Mouse (Mus musculus) kidney, embryonic 16.5 days (tissue): Measurements from ENCODE around the gene Atp1a4. TPM values are rescaled to one million over a fixed set of nuclear protein-coding genes. Genes with fewer than 3 reads are reported as not detected.

Experiments
- ATAC-seq: fragments of 200-750 bp; cut with Nextera tagmentation; 2 replicates; pipeline ENCODE4 v1.8.0; 2017; ENCODE audit warnings: moderate TSS enrichment; ENCODE audit not compliant: low FRiP score, low TSS enrichment
- H3K27ac ChIP-seq: fragments of 300-500 bp; sonication (generic); 2 replicates; pipeline ENCODE4 v1.5.1; 2014; ENCODE audit warnings: low read length
- H3K27me3 ChIP-seq: fragments of 300-500 bp; sonication (generic); 2 replicates; pipeline ENCODE4 v1.6.1; 2014; ENCODE audit warnings: low read length, control low read depth, mixed read lengths; ENCODE audit not compliant: insufficient read depth
- H3K36me3 ChIP-seq: fragments of 300-500 bp; sonication (generic); 2 replicates; pipeline ENCODE4 v1.6.1; 2014; ENCODE audit warnings: low read length, control low read depth, mixed read lengths; ENCODE audit not compliant: insufficient read depth
- H3K4me1 ChIP-seq: fragments of 300-500 bp; sonication (generic); 2 replicates; pipeline ENCODE4 v1.6.1; 2014; ENCODE audit warnings: low read length, control low read depth, mixed read lengths; ENCODE audit not compliant: insufficient read depth
- H3K4me2 ChIP-seq: fragments of 300-500 bp; sonication (generic); replicated peaks from 2 replicates; pipeline ENCODE4 v1.6.1; 2014; ENCODE audit warnings: low read depth, low read length
- H3K4me3 ChIP-seq: fragments of 300-500 bp; sonication (generic); 2 replicates; pipeline ENCODE4 v1.5.1; 2014; ENCODE audit warnings: mild to moderate bottlenecking, low read length
- H3K9ac ChIP-seq: fragments of 300-500 bp; sonication (generic); replicated peaks from 2 replicates; pipeline ENCODE4 v1.6.1; 2014; ENCODE audit warnings: low read length
- H3K9me3 ChIP-seq: fragments of 300-500 bp; sonication (generic); 2 replicates; pipeline ENCODE4 v1.6.1; 2016; ENCODE audit warnings: low read length, control low read depth
- WGBS: fragments of 180-500 bp; shearing (Covaris S2); extraction: QIAGEN DNeasy Blood & Tissue Kit; methylation state at CpG from one replicate; pipeline ENCODE4 v1.1.7; 2014; 5-methylcytosine and 5-hydroxymethylcytosine counted together
- polyA plus RNA-seq: library from polyadenylated mRNA; unstranded; fragments of >200 nt; fragmentation: Nextera tagmentation; extraction: Ambion mirVana; gene quantifications from 2 replicates; pipeline ENCODE4 v1.2.1, GENCODE M21; 2015

Atp1a4 gene
- polyA plus RNA-seq = 0.05 TPM in 1 of 2 replicates, not detected in the other

GRCm38 (mm10) chr1:172258314-172258713, at the start of gene Atp1a4:
Atp1a4 (minus strand) TSS chr1:172258414.
- Histone ChIP-seq H3K36me3 (no peaks in the 10 kb centered on the region), H3K4me2 (no peak within 1 kb of the TSS), H3K9ac (no peak within 1 kb of the TSS), H3K27me3 (no peaks in the 10 kb centered on the region), H3K4me3 (no peak within 1 kb of the TSS), H3K27ac (no peak within 1 kb of the TSS), H3K4me1 (no peaks in the 10 kb centered on the region), H3K9me3 (no peaks in the 10 kb centered on the region)
- 86% methylated on average over 6 of the region's 6 CpGs for WGBS
- no peak for ATAC-seq

DNA sequence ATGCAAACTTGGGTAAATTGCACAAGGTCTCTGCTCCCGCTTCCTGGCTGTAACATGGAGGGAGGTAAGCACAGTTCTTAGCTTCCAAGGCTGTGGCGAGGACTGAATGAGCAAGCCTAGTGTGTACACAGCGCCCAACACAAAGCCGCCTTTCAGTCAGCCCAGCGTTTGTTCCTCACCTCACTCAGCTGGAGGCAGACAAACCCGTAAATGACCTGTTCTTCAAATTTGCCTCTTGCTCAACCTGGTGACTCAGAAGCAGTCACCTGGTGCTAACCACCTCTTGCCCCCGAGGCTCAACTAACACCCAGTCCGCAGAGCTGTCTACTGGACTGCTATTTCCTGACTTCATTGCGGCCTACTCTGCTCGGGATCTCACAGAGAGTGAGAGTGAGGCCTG, 49.7 kb upstream of the Atp1a4 start:
- H3K9ac ChIP-seq = 0 out of 2 replicates have a peak overlapping the region, but pooled peaks have one; percentile 7
- no peak overlapping the region for H3K27ac ChIP-seq
- WGBS = 66% methylated on average over 10 of the region's 10 CpGs
- no peaks in the 10 kb centered on the region for H3K27me3 ChIP-seq
- peaks cover 27% of the 10 kb centered on the region for H3K4me1 ChIP-seq
- H3K36me3 ChIP-seq = no peaks in the 10 kb centered on the region
- H3K9me3 ChIP-seq = no peaks in the 10 kb centered on the region
- no peak for ATAC-seq
- no peak overlapping the region for H3K4me3 ChIP-seq
- no peak overlapping the region for H3K4me2 ChIP-seq

DNA sequence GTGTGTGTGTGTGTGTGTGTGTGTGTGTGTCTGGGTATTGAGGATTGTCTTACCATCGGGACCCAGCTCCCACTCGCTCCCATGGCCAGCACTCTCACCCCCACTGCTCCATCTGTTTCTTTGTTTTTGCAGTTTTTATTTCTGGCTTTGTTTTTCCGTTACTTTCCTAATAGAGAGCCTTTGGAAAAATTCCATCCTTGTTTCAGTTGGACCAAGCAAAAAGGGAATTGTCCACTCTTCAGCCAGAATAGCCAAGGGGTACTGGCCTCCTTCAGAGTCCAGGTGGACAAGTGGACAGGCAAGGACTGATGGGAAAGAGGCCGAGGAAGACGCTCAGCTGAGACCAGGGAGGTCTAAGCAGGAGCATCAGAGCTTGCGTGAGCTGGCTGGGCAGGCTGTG, 48.7 kb upstream of the Atp1a4 start:
- H3K4me1 ChIP-seq = peaks cover 26% of the 10 kb centered on the region
- H3K27me3 ChIP-seq = no peaks in the 10 kb centered on the region
- 61% methylated on average over 6 of the region's 6 CpGs for WGBS
- H3K27ac ChIP-seq = no peak overlapping the region
- ATAC-seq = no peak
- no peak overlapping the region for H3K9ac ChIP-seq
- H3K4me3 ChIP-seq = no peak overlapping the region
- no peaks in the 10 kb centered on the region for H3K9me3 ChIP-seq
- no peak overlapping the region for H3K4me2 ChIP-seq
- H3K36me3 ChIP-seq = no peaks in the 10 kb centered on the region

DNA sequence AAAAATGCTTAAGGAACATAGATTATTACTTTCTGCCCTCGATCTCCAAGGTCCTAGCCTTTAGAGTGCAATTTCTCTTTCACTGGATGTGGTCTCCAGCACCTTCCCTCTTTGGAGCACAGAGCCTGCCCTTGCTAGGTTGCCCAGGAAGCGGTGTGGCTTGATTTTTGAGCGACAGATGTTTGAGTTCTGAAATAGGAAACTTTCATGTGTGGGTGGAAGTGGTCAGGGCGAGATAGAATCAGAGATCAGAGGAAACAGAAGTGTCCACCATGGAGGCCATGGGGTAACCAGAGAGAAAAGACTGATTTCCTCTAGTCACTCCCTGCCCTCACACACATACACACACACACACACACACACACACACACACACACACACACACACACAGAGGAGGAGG, 48.0 kb upstream of the Atp1a4 start:
- ATAC-seq = no peak
- Histone ChIP-seq H3K27me3 (no peaks in the 10 kb centered on the region), H3K4me2 (no peak overlapping the region), H3K4me1 (peaks cover 24% of the 10 kb centered on the region), H3K9ac (no peak overlapping the region), H3K9me3 (no peaks in the 10 kb centered on the region), H3K4me3 (no peak overlapping the region), H3K27ac (no peak overlapping the region), H3K36me3 (no peaks in the 10 kb centered on the region)
- 52% methylated on average over 4 of the region's 4 CpGs for WGBS

GRCm38 (mm10) chr1:172305635-172306034, 47.4 kb upstream of the Atp1a4 start:
- peaks cover 18% of the 10 kb centered on the region for H3K4me1 ChIP-seq
- H3K27ac ChIP-seq = no peak overlapping the region
- H3K36me3 ChIP-seq = no peaks in the 10 kb centered on the region
- no peak for ATAC-seq
- H3K27me3 ChIP-seq = no peaks in the 10 kb centered on the region
- WGBS = 73% methylated on average over 3 of the region's 3 CpGs
- H3K4me3 ChIP-seq = no peak overlapping the region
- no peak overlapping the region for H3K9ac ChIP-seq
- H3K9me3 ChIP-seq = no peaks in the 10 kb centered on the region
- H3K4me2 ChIP-seq = no peak overlapping the region

DNA sequence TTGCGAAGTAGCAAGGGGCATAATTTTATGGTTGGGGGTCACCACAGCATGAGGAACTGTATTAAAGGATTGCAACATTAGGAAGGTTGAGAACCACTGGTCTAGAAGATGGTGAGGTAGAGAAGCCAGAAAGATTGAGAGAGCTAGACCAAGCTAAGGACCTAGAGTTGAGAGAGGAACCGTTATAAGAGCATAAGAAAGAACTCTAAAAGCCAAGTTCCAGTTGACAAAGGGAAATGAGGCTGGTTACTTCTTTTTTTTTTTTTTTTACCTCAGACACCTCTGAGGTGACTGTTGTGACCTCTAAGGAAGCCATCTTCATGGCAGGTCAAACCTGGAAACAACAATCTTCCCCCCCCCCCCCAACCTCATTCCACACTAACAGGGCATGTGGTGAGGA, 46.9 kb upstream of the Atp1a4 start:
- H3K27me3 ChIP-seq = no peaks in the 10 kb centered on the region
- 85% methylated on average over 2 of the region's 2 CpGs for WGBS
- no peak overlapping the region for H3K4me2 ChIP-seq
- H3K9me3 ChIP-seq = no peaks in the 10 kb centered on the region
- H3K4me3 ChIP-seq = no peak overlapping the region
- H3K4me1 ChIP-seq = peaks cover 13% of the 10 kb centered on the region
- no peak overlapping the region for H3K9ac ChIP-seq
- no peak for ATAC-seq
- no peaks in the 10 kb centered on the region for H3K36me3 ChIP-seq
- no peak overlapping the region for H3K27ac ChIP-seq

GRCm38 (mm10) chr1:172304443-172304842, 46.2 kb upstream of the Atp1a4 start:
- Histone ChIP-seq H3K27me3 (no peaks in the 10 kb centered on the region), H3K4me2 (no peak overlapping the region), H3K36me3 (no peaks in the 10 kb centered on the region), H3K9ac (no peak overlapping the region), H3K27ac (no peak overlapping the region), H3K4me1 (peaks cover 8% of the 10 kb centered on the region; the same call in 1 of the 2 replicates), H3K4me3 (no peak overlapping the region), H3K9me3 (no peaks in the 10 kb centered on the region)
- 78% methylated on average over 6 of the region's 6 CpGs for WGBS
- no peak for ATAC-seq

GRCm38 (mm10) chr1:172302851-172303250, 44.6 kb upstream of the Atp1a4 start:
- peaks cover 11% of the 10 kb centered on the region for H3K4me1 ChIP-seq
- no peaks in the 10 kb centered on the region for H3K36me3 ChIP-seq
- H3K4me2 ChIP-seq = no peak overlapping the region
- no peak overlapping the region for H3K27ac ChIP-seq
- no peaks in the 10 kb centered on the region for H3K9me3 ChIP-seq
- ATAC-seq = no peak; the same call in 1 of the 2 replicates
- WGBS = 22% methylated on average over 6 of the region's 6 CpGs
- H3K9ac ChIP-seq = no peak overlapping the region
- no peaks in the 10 kb centered on the region for H3K27me3 ChIP-seq
- H3K4me3 ChIP-seq = no peak overlapping the region

GRCm38 (mm10) chr1:172302311-172302710, 44.1 kb upstream of the Atp1a4 start:
- H3K4me1 ChIP-seq = peaks cover 16% of the 10 kb centered on the region
- ATAC-seq = no peak
- no peak overlapping the region for H3K4me3 ChIP-seq
- no peaks in the 10 kb centered on the region for H3K36me3 ChIP-seq
- H3K4me2 ChIP-seq = no peak overlapping the region
- H3K9ac ChIP-seq = no peak overlapping the region
- WGBS = 62% methylated on average over 3 of the region's 3 CpGs
- no peaks in the 10 kb centered on the region for H3K27me3 ChIP-seq
- H3K9me3 ChIP-seq = no peaks in the 10 kb centered on the region
- no peak overlapping the region for H3K27ac ChIP-seq

DNA sequence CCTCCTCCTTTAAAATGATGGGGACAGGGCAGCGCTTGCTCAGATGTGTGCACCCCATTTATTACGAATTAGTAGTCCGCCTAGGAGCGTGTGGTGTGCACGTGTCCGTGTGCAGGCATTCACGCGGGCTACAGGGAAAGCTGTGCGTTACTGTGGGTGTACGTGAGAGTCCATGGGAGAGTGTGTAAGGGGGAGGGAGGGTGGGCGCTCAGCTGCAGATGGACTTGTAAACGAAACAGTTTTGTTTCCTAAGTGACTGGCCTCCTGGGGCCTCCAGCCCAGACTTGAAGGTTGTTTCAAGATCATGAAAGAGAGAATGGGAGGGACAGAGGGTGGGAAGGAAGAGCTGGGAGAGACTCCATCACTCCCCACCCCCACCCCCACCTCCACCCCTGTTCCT, 43.0 kb upstream of the Atp1a4 start:
- Histone ChIP-seq H3K9ac (no peak overlapping the region), H3K27ac (no peak overlapping the region), H3K4me2 (no peak overlapping the region), H3K27me3 (no peaks in the 10 kb centered on the region), H3K36me3 (no peaks in the 10 kb centered on the region), H3K4me1 (peaks cover 27% of the 10 kb centered on the region), H3K9me3 (no peaks in the 10 kb centered on the region), H3K4me3 (no peak overlapping the region)
- no peak for ATAC-seq
- 42% methylated on average over 12 of the region's 12 CpGs for WGBS
